In the genomic region with DNA sequence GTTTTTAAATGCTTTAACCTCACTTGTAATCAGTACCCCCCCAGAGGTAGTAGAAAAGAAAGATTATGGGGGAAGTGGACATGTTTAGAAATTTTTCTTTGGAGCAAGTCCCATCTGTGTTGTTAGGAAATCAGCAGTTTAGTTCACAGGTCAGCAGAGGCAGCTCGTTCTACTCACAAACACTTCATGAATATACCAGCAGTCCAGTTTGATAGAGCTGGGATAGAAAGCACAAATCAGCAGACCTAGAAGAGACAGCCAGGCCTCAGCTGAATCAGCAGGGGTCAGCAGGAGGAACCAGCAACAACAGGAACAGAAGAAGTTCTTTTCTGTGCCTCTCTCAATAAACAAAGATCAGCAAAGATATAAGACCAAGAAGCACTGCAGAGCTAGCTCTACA, we compare ENCODE assay signal across 20 mouse cellular contexts.
"Had no signal": no experiment of that assay in that cellular context is flagged by ENCODE, and none has a peak within 500 bp of the region (broad histone marks: within the 10 kb centered on the region; RNA-seq: fewer than 3 reads in every experiment).

No protein-coding gene starts in this region.

- H3K9me3 ChIP-seq: limb, embryonic 10.5 days; limb, embryonic 13.5 days; liver, embryonic 12.5 days; liver, embryonic 15.5 days had no signal

- H3K36me3 ChIP-seq: limb, embryonic 10.5 days; limb, embryonic 13.5 days; liver, embryonic 12.5 days; liver, embryonic 15.5 days had no signal

- H3K27ac ChIP-seq: kidney, postnatal 0 days; layer of hippocampus, adult 2 months; limb, embryonic 10.5 days; limb, embryonic 13.5 days; liver, embryonic 12.5 days; liver, embryonic 15.5 days; stomach, postnatal 0 days had no signal

- H3K4me1 ChIP-seq: limb, embryonic 10.5 days; limb, embryonic 13.5 days; liver, embryonic 12.5 days; liver, embryonic 15.5 days had no signal

- H3K4me2 ChIP-seq: limb, embryonic 13.5 days; liver, embryonic 12.5 days; liver, embryonic 15.5 days; midbrain, embryonic 11.5 days had no signal

- H3K4me3 ChIP-seq: layer of hippocampus, adult 2 months; limb, embryonic 10.5 days; limb, embryonic 13.5 days; liver, embryonic 12.5 days; liver, embryonic 15.5 days had no signal

- DNase-seq: kidney, adult 18-20 months; kidney, postnatal 25 days; layer of hippocampus, adult 9-11 months; liver; midbrain, embryonic 14.5 days; right cerebral cortex, postnatal 14 days; right cerebral cortex, postnatal 4 days; thymus, adult 2 months; thymus, postnatal 14 days; thymus, postnatal 4 days had no signal

- H3K27me3 ChIP-seq: limb, embryonic 13.5 days; liver, embryonic 12.5 days; liver, embryonic 15.5 days had no signal

- ATAC-seq: inflammation-experienced regulatory T-cells, adult 6 months; intestine, embryonic 16.5 days; liver, embryonic 12.5 days had no signal

- H3K9ac ChIP-seq: limb, embryonic 13.5 days; liver, embryonic 12.5 days; liver, embryonic 15.5 days had no signal
